ENCODE assay signal across 24 mouse cellular contexts in the genomic region with DNA sequence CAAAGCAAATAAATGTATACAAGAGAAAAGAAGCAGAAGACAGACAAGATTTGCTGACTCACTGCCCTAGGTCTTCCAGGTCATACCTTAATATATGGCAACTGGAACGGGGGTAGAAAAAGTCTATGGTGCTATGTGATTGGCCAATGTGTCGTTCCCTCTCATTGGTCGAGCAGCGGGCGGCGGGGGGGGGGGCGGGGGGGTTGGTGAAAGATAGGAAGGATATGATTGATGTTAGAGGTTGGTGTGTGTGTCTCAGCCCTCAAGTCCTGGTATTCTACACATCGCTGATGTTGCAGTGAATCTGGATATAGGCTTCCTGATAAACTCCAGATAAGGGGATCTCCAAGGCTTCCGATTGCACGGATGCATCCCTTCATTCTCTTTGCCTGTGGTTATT. TPM values are rescaled to one million over a fixed set of nuclear protein-coding genes. Genes with fewer than 3 reads are reported as not detected.
"Had no signal": no experiment of that assay in that cellular context is flagged by ENCODE, and none has a peak within 500 bp of the region (broad histone marks: within the 10 kb centered on the region; RNA-seq: fewer than 3 reads in every experiment).

A gene (minus strand): TSS at position 101 of the 400 bp plus-strand sequence.

- DNase-seq: lung, adult 18-20 months; lung, embryonic 14.5 days; lung, postnatal 10 days; lung, postnatal 4 days; midbrain, embryonic 14.5 days; retina, postnatal 1 day; right cerebral cortex, adult 18-20 months; right cerebral cortex, postnatal 25 days; right cerebral cortex, postnatal 4 days; spleen, adult 18-20 months; thymus, adult 18-20 months; thymus, postnatal 14 days; thymus, postnatal 36 days had no signal

- H3K27ac ChIP-seq: midbrain, embryonic 10.5 days; midbrain, embryonic 12.5 days; neural tube, embryonic 13.5 days; neural tube, embryonic 15.5 days had no signal

- H3K4me1 ChIP-seq: midbrain, embryonic 10.5 days; midbrain, embryonic 12.5 days; neural tube, embryonic 13.5 days; neural tube, embryonic 15.5 days had no signal

- H3K36me3 ChIP-seq: midbrain, embryonic 10.5 days; midbrain, embryonic 12.5 days; neural tube, embryonic 13.5 days; neural tube, embryonic 15.5 days had no signal

- H3K27me3 ChIP-seq: midbrain, embryonic 12.5 days; neural tube, embryonic 13.5 days; neural tube, embryonic 15.5 days had no signal

- H3K4me3 ChIP-seq: midbrain, embryonic 10.5 days; midbrain, embryonic 12.5 days; myocyte; neural tube, embryonic 13.5 days; neural tube, embryonic 15.5 days had no signal

RNA-seq across cellular contexts. Expression of the gene that starts here (rescaled TPM):
- polyA plus RNA-seq: lung, embryonic 14.5 days; lung, embryonic 16.5 days; midbrain, embryonic 12.5 days; midbrain, embryonic 16.5 days; myocyte; neural tube, embryonic 13.5 days; neural tube, embryonic 15.5 days; small intestine, adult 2 months; stomach, embryonic 14.5 days; stomach, embryonic 16.5 days; thymus, postnatal 0 days had no signal
